In the genomic region with DNA sequence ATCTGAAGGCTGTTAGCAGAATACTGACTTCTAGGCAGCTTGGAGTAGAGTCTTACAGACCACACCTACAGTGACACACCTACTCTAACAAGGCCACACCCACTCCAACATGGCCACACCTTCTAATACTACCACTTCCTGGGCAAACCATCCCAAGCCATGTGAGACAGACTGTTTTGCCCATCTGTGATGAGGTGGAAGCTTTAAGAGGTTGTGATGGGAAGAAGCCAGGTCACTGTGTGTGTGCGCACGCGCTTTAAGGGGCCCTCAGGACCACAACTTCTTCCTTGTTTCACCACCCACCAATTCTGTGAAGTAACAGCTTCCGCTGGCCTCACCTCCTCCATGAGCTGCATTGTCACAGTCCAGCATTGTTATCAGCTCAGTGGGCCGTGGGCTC, we compare ENCODE assay signal across 18 mouse cellular contexts.
DNase-seq lines count a peak whose midpoint lies in the region; ATAC-seq lines count a peak whose summit lies in the region.
"Had no signal": no experiment of that assay in that cellular context is flagged by ENCODE, and none has a peak within 500 bp of the region (broad histone marks: within the 10 kb centered on the region; RNA-seq: fewer than 3 reads in every experiment).

No protein-coding gene starts in this region.

- no peak overlapping the region for H3K27ac ChIP-seq in forebrain, embryonic 13.5 days
- H3K27ac ChIP-seq in forebrain, embryonic 15.5 days (replicated peaks): no peak overlapping the region
- H3K27ac ChIP-seq in neural tube, embryonic 12.5 days: no peak overlapping the region
- H3K27ac ChIP-seq in neural tube, embryonic 15.5 days (replicated peaks): no peak overlapping the region
- H3K27ac ChIP-seq in midbrain, embryonic 15.5 days: no peak overlapping the region
- H3K27ac ChIP-seq in embryonic facial prominence, embryonic 10.5 days (replicated peaks): no peak overlapping the region
- H3K27ac ChIP-seq: heart, embryonic 13.5 days; hindbrain, embryonic 15.5 days had no signal

- peaks cover 15% of the 10 kb centered on the region for H3K4me1 ChIP-seq in forebrain, embryonic 13.5 days
- H3K4me1 ChIP-seq in forebrain, embryonic 15.5 days: peaks cover 13% of the 10 kb centered on the region
- H3K4me1 ChIP-seq in neural tube, embryonic 12.5 days: no peaks in the 10 kb centered on the region
- peaks cover 8% of the 10 kb centered on the region; the same call in 1 of the 2 replicates for H3K4me1 ChIP-seq in neural tube, embryonic 15.5 days
- H3K4me1 ChIP-seq in midbrain, embryonic 15.5 days: 0 out of 2 replicates have a peak, but pooled peaks cover 8% of the 10 kb centered on the region
- H3K4me1 ChIP-seq in embryonic facial prominence, embryonic 10.5 days: 0 out of 2 replicates have a peak, but pooled peaks cover 4% of the 10 kb centered on the region
- H3K4me1 ChIP-seq: hindbrain, embryonic 15.5 days had no signal

- no peaks in the 10 kb centered on the region for H3K36me3 ChIP-seq in forebrain, embryonic 13.5 days (ENCODE audit: poor library complexity, severe bottlenecking)
- H3K36me3 ChIP-seq in forebrain, embryonic 15.5 days: no peaks in the 10 kb centered on the region
- no peaks in the 10 kb centered on the region for H3K36me3 ChIP-seq in neural tube, embryonic 12.5 days
- no peaks in the 10 kb centered on the region for H3K36me3 ChIP-seq in neural tube, embryonic 15.5 days
- no peaks in the 10 kb centered on the region for H3K36me3 ChIP-seq in midbrain, embryonic 15.5 days (replicated peaks)
- H3K36me3 ChIP-seq in embryonic facial prominence, embryonic 10.5 days (replicated peaks): no peaks in the 10 kb centered on the region
- H3K36me3 ChIP-seq: G1E; heart, embryonic 13.5 days; hindbrain, embryonic 15.5 days had no signal

- DNase-seq in embryonic facial prominence, embryonic 10.5 days (ENCODE audit: low spot score): no peak
- DNase-seq: adrenal gland, postnatal 14 days; cerebellum, postnatal 25 days; kidney, adult 18-20 months; kidney, postnatal 4 days; lung, adult 18-20 months; lung, postnatal 4 days had no signal

- 0 out of 2 replicates have a peak, but pooled peaks have one; percentile 12 for ATAC-seq in forebrain, embryonic 13.5 days
- ATAC-seq in forebrain, embryonic 15.5 days (replicated peaks): no peak
- peak; percentile 39; the same call in 1 of the 2 replicates for ATAC-seq in neural tube, embryonic 12.5 days (ENCODE audit: low FRiP score, low read depth)
- no peak for ATAC-seq in neural tube, embryonic 15.5 days (ENCODE audit: low FRiP score)
- peak; percentile 58 to 79; a peak in 3 of 4 replicates for ATAC-seq in hematopoietic stem cell, adult 5-6 weeks (replicated peaks in 1 of 2; ENCODE audit: insufficient read depth in 1 of 2, low FRiP score in 2 of 2, low TSS enrichment in 1 of 2, low read depth in 1 of 2, poor library complexity in 2 of 2, severe bottlenecking in 2 of 2)
- ATAC-seq in midbrain, embryonic 15.5 days (replicated peaks): peak; percentile 12; the same call in 1 of the 2 replicates
- no peak for ATAC-seq in monocyte, adult 5-6 weeks (replicated peaks; ENCODE audit: insufficient number of reproducible peaks, low FRiP score, low TSS enrichment, poor library complexity, severe bottlenecking)

- no peak overlapping the region for H3K9ac ChIP-seq in forebrain, embryonic 13.5 days
- H3K9ac ChIP-seq in forebrain, embryonic 15.5 days (replicated peaks): no peak overlapping the region
- H3K9ac ChIP-seq in neural tube, embryonic 12.5 days: no peak overlapping the region
- no peak overlapping the region for H3K9ac ChIP-seq in neural tube, embryonic 15.5 days (replicated peaks)
- H3K9ac ChIP-seq in midbrain, embryonic 15.5 days: no peak overlapping the region
- H3K9ac ChIP-seq: heart, embryonic 13.5 days; hindbrain, embryonic 15.5 days had no signal

- no peak overlapping the region for H3K4me2 ChIP-seq in forebrain, embryonic 13.5 days
- no peak overlapping the region for H3K4me2 ChIP-seq in forebrain, embryonic 15.5 days (replicated peaks)
- no peak overlapping the region for H3K4me2 ChIP-seq in neural tube, embryonic 12.5 days (replicated peaks)
- no peak overlapping the region for H3K4me2 ChIP-seq in neural tube, embryonic 15.5 days
- H3K4me2 ChIP-seq in midbrain, embryonic 15.5 days: no peak overlapping the region
- H3K4me2 ChIP-seq: heart, embryonic 13.5 days; hindbrain, embryonic 15.5 days had no signal

- H3K9me3 ChIP-seq in forebrain, embryonic 13.5 days (replicated peaks): no peaks in the 10 kb centered on the region
- no peaks in the 10 kb centered on the region for H3K9me3 ChIP-seq in forebrain, embryonic 15.5 days
- no peaks in the 10 kb centered on the region for H3K9me3 ChIP-seq in neural tube, embryonic 12.5 days
- no peaks in the 10 kb centered on the region for H3K9me3 ChIP-seq in neural tube, embryonic 15.5 days (replicated peaks)
- no peaks in the 10 kb centered on the region for H3K9me3 ChIP-seq in midbrain, embryonic 15.5 days
- no peaks in the 10 kb centered on the region for H3K9me3 ChIP-seq in embryonic facial prominence, embryonic 10.5 days
- H3K9me3 ChIP-seq: G1E; heart, embryonic 13.5 days; hindbrain, embryonic 15.5 days had no signal

- 83% methylated on average over 5 of the region's 5 CpGs for WGBS in forebrain, embryonic 13.5 days
- WGBS in forebrain, embryonic 15.5 days: 89% methylated on average over 5 of the region's 5 CpGs
- WGBS in neural tube, embryonic 12.5 days: 86% methylated on average over 5 of the region's 5 CpGs
- WGBS in neural tube, embryonic 15.5 days: 93% methylated on average over 5 of the region's 5 CpGs
- 90% methylated on average over 5 of the region's 5 CpGs for WGBS in midbrain, embryonic 15.5 days
- WGBS in embryonic facial prominence, embryonic 10.5 days: 93% methylated on average over 5 of the region's 5 CpGs

- H3K4me3 ChIP-seq in forebrain, embryonic 13.5 days: no peak overlapping the region
- H3K4me3 ChIP-seq in forebrain, embryonic 15.5 days: no peak overlapping the region
- H3K4me3 ChIP-seq in neural tube, embryonic 12.5 days: no peak overlapping the region
- H3K4me3 ChIP-seq in neural tube, embryonic 15.5 days (replicated peaks): no peak overlapping the region
- no peak overlapping the region for H3K4me3 ChIP-seq in midbrain, embryonic 15.5 days
- H3K4me3 ChIP-seq in embryonic facial prominence, embryonic 10.5 days: no peak overlapping the region
- H3K4me3 ChIP-seq: heart, embryonic 13.5 days; hindbrain, embryonic 15.5 days; myocyte had no signal

- no peaks in the 10 kb centered on the region for H3K27me3 ChIP-seq in forebrain, embryonic 13.5 days
- H3K27me3 ChIP-seq in forebrain, embryonic 15.5 days: no peaks in the 10 kb centered on the region
- H3K27me3 ChIP-seq in neural tube, embryonic 12.5 days (replicated peaks): no peaks in the 10 kb centered on the region
- no peaks in the 10 kb centered on the region for H3K27me3 ChIP-seq in neural tube, embryonic 15.5 days (replicated peaks)
- H3K27me3 ChIP-seq in midbrain, embryonic 15.5 days (replicated peaks): no peaks in the 10 kb centered on the region
- no peaks in the 10 kb centered on the region for H3K27me3 ChIP-seq in embryonic facial prominence, embryonic 10.5 days (replicated peaks; ENCODE audit: low read depth, poor library complexity, severe bottlenecking)
- H3K27me3 ChIP-seq: heart, embryonic 13.5 days; hindbrain, embryonic 15.5 days had no signal

Comparison
In these comparisons a context has a peak if more than half of its experiments do, and no peak if none do; other contexts are left out.
1. ATAC-seq: peak in forebrain, embryonic 13.5 days (single experiment), neural tube, embryonic 12.5 days (single experiment), hematopoietic stem cell, adult 5-6 weeks (2 of 2) and midbrain, embryonic 15.5 days (single experiment); none in forebrain, embryonic 15.5 days (single experiment), neural tube, embryonic 15.5 days (single experiment) and monocyte, adult 5-6 weeks (single experiment).